Mouse (Mus musculus): ENCODE data around the gene Epm2aip1.
A peak's percentile ranks its signal among the peaks of the same experiment; 100 is the strongest.

The Epm2aip1 gene

DNA sequence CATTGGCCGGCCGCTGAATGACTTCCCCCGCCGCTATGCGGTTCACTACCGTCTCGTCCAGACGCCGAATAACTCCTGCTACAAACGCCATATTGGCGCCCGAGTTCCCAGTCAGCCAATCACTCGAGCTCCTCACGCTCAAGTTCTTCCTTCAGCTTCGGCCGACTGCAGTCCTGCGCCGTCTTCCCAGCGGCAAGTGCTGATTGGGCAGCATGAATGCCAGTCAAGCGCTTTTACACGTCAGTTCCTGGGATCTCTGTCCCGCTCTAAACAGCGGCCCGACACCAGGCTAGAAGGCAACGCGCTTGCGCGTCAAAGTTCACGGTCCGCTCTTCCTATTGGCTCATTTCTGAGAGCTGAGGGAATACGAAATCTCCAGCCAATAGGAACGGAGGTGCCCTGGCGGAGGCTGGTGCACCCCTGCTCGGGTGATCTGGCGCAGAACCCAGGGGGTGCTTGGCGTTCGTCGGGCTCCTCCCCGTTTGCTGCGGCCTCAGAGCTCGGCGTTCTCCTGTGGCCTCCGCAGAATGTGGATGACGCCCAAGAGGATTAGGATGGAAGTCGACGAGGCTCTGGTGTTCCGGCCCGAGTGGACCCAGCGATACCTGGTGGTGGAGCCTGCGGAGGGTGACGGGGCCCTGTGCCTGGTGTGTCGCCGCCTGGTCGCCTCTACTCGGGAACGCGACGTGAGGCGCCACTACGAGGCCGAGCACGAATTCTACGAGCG is at the start of gene Epm2aip1, which contains the start of gene Mlh1:
Epm2aip1 (plus strand) TSS at position 496 of the 727 bp plus-strand sequence.
Mlh1 (minus strand) TSS at position 358 of the 727 bp plus-strand sequence.
- peak; percentile 100 for DNase-seq (ENCODE audit: low read depth, low spot score)

- no peak for DNase-seq (ENCODE audit: low read depth, low spot score)
These were observed 48.3 kb upstream of the Epm2aip1 start for GRCm38 (mm10) chr9:111223406-111223805.

- DNase-seq (ENCODE audit: low read depth, low spot score) = no peak
These were observed 43.3 kb upstream of the Epm2aip1 start for GRCm38 (mm10) chr9:111228446-111228845.

DNA sequence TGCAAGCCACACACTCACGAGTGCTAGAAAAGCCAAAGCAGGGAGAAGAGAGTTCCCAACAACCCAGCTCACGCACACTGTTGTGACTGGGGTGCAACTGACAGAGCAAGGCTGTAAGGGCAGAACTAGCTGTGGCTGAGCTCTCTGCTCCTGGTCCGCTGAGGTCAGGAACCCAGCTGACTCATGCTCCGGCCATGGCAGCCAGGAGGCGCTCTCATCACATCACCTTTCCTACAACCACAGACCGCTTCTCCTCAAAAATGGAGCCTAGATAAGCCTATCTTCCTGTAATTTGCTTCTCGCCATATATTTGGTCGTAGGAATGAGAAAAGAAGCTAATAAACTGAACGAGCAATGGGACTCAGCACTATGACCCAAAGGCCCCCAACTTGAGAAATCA is 37.0 kb upstream of the Epm2aip1 start:
- no peak for DNase-seq (ENCODE audit: low read depth, low spot score)

DNA sequence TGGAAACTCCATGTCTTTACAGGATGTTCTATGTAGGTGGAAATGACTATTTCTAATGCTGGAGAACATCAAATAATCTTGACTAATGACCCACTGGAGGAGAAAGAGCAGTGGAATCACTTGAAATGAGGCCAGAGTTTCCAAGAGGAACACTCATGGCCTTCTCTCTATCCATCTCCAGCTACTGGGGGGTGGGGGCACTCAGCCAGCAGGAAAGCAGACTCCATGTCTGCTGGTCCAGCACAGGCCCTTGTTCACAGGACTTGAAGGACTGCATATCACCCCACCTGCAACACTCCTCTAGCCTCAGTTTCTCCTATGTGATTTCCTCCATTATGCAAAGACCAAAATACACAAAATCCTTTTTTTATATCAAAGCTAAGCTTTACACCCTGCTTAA is 34.0 kb upstream of the Epm2aip1 start:
- no peak for DNase-seq (ENCODE audit: low read depth, low spot score)

- no peak for DNase-seq (ENCODE audit: low read depth, low spot score)
These were observed 31.9 kb upstream of the Epm2aip1 start for GRCm38 (mm10) chr9:111239821-111240220.

DNA sequence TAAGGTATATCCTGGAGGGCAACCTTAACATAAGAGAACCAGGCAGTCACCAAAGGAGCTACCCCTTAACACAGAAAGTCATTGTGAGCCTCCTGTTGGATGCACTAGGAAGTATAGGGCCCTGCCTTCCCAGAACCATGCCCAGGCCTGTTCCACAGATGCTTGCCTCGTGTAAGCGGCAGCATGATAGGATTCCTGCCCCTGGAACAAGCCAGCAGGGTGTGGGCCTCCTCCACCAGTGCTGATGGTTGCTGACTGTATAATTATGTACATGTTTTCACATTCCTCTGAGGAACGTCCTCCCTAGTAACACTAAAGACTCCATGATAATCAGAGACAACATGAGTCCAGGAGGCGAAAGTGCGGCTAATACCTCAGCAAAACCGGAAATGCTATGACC is 28.3 kb upstream of the Epm2aip1 start:
- DNase-seq (ENCODE audit: low read depth, low spot score) = no peak

GRCm38 (mm10) chr9:111245546-111245945 is 26.2 kb upstream of the Epm2aip1 start:
- no peak for DNase-seq (ENCODE audit: low read depth, low spot score)

DNA sequence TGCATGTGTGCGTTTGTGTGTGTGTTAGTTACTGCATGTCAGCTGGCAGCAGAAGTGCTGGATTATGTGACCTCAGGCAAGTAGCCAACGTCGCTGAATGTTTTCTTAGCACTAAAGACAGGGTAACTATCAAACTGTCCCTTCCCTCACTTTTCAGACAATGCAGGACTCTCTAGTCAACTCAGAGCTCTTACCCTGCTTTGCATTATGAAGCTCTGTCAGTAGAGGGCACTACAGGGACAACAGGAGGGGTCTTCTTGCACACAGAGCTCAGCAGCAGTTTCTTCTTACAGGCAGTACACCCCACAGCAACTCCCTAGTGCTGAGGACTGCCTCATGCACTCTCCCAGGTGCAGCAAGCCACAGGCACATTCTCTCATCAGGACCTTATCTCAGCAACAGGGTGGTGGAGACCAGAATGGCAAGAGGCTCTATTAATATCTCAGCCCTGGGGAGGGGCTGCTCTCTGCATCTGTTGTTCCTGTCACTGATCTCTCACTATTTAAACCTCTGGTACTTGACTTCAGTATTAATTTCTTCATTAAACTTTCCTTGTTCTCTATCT is 24.0 kb upstream of the Epm2aip1 start:
- DNase-seq (ENCODE audit: low read depth, low spot score) = peak; percentile 23

DNA sequence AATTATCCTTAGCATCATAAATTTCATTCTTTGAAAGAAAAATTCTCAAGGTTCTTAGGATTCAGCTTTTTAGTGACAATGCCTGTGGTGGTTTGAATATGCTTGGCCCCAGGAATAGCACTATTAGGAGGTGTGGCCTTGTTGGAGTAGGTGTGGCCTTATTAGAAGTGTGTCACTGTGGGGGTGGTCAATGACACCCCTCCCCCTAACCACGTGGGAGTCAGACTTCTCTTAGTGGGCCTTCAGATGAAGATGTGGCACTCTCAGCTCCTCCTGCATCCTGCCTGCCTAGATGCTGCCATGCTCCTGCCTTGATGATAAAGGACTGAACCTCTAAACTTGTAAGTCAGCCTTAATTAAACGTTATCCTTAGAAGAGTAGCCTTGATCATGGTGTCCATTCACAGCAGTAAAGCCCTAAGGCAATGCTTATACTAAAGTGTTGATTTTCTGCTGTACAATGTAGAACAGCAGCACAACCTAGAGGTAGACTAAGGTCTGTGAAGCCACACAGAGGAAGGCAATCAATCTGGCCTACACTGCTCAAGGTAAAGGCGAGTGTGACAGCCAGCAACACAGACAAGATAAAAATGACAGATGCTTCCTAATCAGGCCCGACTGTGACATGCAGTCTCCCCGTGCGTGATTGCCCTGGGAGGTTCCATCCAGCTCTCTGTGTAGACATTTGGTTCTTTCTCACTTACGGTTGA is 19.4 kb upstream of the Epm2aip1 start:
- no peak for DNase-seq (ENCODE audit: low read depth, low spot score)

DNA sequence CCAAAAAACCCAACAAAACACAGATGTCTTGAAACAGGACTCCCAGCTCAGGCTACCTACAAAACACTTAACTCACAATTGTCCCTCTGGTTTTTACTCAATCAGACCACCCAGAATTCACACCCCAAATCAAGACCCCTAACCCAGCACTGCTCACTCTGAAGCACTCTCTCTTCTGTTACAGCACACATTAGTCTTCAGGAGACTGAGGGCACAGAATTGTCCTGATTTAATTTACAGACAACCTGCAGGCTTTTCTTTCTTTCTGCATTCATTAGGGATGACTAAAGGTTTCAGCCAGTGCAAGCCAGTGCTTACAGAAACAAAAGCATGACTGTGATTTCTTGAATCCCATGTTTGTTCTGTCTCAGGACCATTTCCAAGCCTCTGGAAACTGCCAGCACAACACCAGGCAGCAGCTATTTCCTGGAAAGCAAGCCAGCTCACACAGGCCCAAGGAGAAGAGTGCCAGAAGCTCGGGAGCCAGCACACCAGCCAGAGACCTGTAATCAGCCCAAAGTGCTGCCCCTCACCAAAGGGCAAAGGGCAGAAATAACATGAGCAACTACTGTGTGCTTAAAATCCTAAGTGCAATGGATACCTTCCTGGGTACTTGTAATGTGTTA is 11.3 kb upstream of the Epm2aip1 start:
- DNase-seq (ENCODE audit: low read depth, low spot score) = no peak

DNA sequence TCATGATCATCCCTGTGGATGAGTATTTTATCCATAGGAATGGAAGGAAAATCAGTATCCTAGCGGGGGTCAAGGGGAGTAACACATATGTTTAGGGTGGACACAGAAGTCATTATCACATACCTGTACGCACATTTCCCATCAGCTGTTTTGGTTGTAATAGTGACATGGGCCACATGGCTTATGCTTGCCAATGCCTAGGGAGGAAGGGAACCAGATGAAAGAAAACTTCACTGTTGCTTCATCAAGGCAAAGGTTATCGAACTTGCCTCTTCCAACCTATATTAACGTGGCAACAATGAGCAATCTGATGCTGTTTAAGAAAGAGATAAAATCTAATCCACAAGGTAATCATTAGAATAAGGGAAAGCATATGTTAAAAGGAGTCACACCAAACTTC is 10.4 kb upstream of the Epm2aip1 start:
- no peak for DNase-seq (ENCODE audit: low read depth, low spot score)

GRCm38 (mm10) chr9:111267998-111268397 is 3.7 kb upstream of the Epm2aip1 start:
- DNase-seq (ENCODE audit: low read depth, low spot score) = no peak

GRCm38 (mm10) chr9:111270606-111271005 is 1.1 kb upstream of the Epm2aip1 start:
- DNase-seq (ENCODE audit: low read depth, low spot score) = no peak

GRCm38 (mm10) chr9:111271056-111271433 is 684 bp upstream of the Epm2aip1 start:
- no peak for DNase-seq (ENCODE audit: low read depth, low spot score)

DNA sequence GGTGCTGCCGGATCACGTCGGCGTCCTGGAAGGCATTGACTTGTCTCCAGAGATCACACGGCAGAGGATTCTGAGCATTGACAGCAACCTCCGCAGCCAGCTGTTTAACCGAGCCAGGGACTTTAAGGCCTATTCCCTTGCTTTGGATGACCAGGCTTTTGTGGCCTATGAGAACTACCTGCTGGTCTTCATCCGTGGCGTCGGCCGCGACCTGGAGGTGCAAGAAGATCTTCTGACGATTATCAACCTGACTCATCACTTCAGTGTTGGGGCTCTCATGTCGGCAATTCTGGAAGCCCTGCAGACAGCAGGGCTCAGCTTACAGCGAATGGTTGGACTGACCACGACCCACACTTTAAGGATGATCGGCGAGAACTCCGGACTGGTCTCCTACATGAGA is 627 bp downstream of the Epm2aip1 start:
- DNase-seq (ENCODE audit: low read depth, low spot score) = no peak

- DNase-seq (ENCODE audit: low read depth, low spot score) = peak; percentile 56
These were observed 1.5 kb downstream of the Epm2aip1 start for GRCm38 (mm10) chr9:111272996-111273785.

- DNase-seq (ENCODE audit: low read depth, low spot score) = no peak
These were observed 2.2 kb downstream of the Epm2aip1 start for GRCm38 (mm10) chr9:111273958-111274357.

DNA sequence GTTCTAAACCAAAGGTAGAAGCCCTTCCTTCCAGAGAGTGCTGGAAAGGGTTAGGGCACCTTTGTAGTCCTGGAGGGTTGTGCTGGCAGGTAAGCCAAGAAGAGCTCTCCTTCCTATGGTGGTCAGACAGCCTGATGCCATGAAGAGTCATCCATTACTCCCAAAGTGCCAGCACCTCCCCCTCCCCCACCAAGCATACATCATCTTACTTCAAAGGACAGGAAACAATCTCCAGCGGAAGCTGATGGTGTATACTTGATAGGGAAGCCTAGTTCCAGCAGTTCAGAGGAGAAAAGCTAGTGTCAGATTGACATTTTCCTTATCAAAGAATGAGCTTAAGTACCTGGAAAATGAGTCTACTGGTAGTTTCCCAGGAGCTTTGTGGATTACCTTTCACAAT is 3.4 kb downstream of the Epm2aip1 start:
- peak; percentile 66 for DNase-seq (ENCODE audit: low read depth, low spot score)

DNA sequence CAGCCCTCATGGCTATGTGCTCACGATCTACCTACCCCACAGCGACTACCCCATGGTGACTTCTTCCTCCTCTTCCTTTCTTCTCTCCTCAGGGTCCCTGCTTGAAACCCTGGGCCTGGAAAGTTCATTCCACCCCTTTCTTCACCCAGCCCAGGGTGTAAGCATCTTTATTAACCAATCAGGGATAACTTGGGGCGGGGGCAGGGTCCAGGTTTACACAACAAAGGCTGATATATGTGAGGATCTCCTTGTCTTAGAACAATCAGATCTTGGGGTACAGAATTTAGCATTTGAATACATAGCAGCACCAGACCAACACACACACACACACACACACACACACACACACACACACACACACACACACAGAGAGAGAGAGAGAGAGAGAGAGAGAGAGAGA is 13.3 kb downstream of the Epm2aip1 start:
- DNase-seq (ENCODE audit: low read depth, low spot score) = no peak

DNA sequence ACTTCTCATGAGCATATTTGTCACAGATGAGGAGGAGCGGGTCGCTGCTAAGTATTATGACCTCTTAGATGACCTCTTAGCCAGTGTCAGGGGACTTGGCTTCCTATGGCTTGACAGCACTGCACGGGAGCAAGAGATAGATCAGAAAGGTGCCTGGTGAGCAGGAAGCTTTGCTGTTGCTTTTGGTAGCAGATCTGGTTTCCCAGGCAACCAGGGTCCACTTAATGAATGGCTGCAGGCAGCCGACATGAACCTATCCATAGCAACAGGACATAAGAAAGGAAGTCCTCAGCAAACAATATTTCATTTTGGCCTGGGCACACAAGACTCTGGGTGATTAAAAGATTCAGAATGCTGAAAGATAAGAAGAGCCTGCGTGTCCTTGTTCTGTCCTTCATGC is 13.9 kb downstream of the Epm2aip1 start:
- no peak for DNase-seq (ENCODE audit: low read depth, low spot score)

DNA sequence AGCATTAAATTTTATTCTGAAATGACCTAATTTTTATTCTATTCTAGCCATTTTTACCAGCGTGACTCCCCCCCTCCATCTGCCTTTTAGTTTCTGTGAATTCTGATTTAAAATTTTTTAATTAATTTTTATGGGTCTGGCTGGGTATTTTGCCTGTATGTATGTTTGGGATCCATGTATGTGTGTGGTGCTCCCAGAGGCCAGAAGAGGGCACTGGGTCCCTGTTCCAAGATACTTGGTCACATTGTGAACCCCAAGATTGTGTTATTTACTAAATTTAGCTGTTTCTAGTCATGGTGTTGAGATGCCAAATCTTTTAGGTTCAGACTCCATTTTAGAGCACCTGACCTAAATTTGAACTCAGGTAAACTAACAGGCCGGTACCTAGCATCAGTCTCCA is 14.7 kb downstream of the Epm2aip1 start:
- no peak for DNase-seq (ENCODE audit: low read depth, low spot score)
